Mouse (Mus musculus) spleen, adult 12 weeks (tissue): ENCODE data around the gene Ndufa13.
"Not testable (repeated sequence)": the region's sequence is repeated elsewhere in the genome, so short reads cannot be mapped to it uniquely, and the experiment has no call there.

Source experiments
- DNase-seq: peaks from one replicate; pipeline ENCODE4 v3.0.0; 2022; ENCODE audit warnings: low spot score

Ndufa13 gene

DNA sequence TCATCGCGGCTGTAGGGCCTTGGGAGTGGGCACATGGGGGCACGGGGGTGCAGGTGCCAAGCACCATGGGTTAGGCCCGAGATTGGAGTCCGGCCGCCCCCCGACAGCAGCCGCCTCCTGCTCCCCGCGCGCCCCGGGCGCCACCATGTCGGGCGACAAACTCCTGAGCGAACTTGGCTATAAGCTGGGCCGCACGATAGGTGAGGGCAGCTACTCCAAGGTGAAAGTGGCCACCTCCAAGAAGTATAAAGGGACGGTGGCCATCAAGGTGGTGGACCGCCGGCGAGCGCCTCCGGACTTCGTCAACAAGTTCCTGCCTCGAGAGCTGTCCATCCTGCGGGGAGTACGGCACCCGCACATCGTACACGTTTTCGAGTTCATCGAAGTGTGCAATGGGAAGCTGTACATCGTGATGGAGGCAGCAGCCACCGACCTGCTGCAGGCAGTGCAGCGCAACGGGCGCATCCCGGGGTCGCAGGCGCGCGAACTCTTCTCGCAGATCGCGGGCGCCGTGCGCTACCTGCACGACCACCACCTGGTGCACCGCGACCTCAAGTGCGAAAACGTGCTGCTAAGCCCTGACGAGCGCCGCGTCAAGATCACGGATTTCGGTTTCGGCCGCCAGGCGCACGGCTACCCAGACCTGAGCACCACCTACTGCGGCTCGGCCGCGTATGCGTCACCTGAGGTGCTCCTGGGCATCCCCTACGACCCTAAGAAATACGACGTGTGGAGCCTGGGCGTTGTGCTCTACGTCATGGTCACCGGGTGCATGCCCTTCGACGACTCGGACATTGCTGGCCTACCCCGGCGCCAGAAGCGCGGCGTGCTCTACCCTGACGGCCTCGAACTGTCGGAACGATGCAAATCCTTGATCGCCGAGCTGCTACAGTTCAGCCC lies at the start of gene Ndufa13, which contains the start of the genes Tssk6 and Yjefn3:
Ndufa13 (minus strand) TSS at position 396 of the 900 bp plus-strand sequence.
Tssk6 (plus strand) TSS at position 22 of the 900 bp plus-strand sequence.
Yjefn3 (minus strand) TSS at position 550 of the 900 bp plus-strand sequence.
- no peak for DNase-seq

DNA sequence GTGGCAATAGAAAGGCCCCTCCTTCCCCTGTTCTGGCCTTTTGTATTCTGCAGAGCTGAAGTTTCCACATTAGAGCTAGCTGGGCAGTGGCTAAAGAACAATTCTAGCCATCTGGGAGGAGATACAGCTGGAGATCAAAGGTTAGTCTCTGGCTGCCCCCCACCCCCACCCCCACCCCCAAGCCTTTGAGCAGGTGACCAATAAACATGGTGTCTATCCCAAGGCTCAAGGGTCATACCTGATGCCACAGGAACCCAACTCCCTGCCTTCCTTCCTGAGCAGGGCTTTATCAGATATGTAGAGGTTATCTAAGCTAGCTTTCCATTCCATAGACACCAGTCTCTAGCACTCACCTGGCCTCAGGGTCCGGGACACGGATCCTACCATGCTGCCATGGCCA lies 47.9 kb upstream of the Ndufa13 start:
- no peak for DNase-seq

DNA sequence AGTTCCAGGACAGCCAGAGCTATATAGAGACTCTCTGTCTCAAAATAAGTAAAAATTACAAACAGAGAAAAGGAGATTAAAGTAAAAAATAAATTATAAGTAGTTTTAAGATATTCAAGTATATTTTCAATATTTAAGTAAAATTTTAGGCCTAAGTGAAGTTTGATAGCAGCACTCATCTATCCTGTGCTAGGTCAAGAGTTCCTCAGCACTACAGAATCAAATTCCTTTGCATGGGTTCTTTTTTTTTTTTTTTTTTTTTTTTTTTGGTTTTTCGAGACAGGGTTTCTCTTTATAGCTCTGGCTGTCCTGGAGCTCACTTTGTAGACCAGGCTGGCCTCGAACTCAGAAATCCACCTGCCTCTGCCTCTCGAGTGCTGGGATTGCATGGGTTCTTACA lies 40.1 kb upstream of the Ndufa13 start:
- DNase-seq = not testable (repeated sequence)

- no peak for DNase-seq
These were observed 38.0 kb upstream of the Ndufa13 start for GRCm38 (mm10) chr8:69940386-69940785.

- DNase-seq = no peak
These were observed 37.3 kb upstream of the Ndufa13 start for GRCm38 (mm10) chr8:69939633-69940032.

- no peak for DNase-seq
These were observed 36.1 kb upstream of the Ndufa13 start for GRCm38 (mm10) chr8:69938245-69938982.

GRCm38 (mm10) chr8:69937466-69937865 lies 35.1 kb upstream of the Ndufa13 start:
- DNase-seq = no peak

GRCm38 (mm10) chr8:69936050-69936794 lies 33.9 kb upstream of the Ndufa13 start:
- DNase-seq = no peak

DNA sequence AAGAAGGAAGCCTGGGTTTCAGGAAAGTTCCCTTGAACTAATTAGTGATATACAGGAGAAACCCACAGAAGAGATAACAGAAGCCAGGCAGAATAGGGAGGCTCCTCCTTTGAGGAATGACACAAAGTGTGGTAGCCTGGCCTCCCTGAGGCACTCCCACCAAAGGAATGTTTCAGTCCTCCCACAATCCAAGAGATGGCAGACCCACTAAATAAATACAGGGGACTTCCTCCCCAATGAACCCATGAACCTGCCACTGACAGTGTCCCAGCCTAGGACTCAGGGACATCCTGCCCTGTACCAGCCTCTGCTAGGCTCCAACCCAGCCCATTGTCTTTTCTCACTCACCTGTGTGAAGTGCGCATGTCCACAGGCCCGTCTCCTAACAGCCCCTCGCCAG lies 33.1 kb upstream of the Ndufa13 start:
- DNase-seq = no peak

GRCm38 (mm10) chr8:69934582-69934981 lies 32.2 kb upstream of the Ndufa13 start:
- DNase-seq = no peak

- DNase-seq = no peak
These were observed 31.5 kb upstream of the Ndufa13 start for GRCm38 (mm10) chr8:69933811-69934210.

DNA sequence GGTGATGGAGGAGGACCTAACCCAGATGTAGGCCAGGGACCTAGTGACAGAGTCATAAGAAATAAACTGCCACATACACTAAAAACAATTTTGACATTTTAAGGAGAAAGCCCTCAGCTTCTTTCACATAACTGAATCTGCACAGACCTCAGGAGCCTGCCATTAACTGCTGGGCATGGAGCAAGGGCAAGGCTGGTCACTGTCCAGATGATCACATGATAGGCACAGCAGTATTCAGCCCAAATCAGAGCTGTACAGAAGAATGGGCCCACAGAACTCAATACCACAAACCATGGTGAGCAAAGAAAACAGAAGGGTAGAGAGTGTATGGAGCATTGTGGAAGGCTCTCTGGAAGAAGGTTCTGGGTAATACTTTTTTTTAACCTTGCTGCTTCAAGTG lies 24.5 kb upstream of the Ndufa13 start:
- no peak for DNase-seq

- DNase-seq = no peak
These were observed 21.6 kb upstream of the Ndufa13 start for GRCm38 (mm10) chr8:69923986-69924385.

DNA sequence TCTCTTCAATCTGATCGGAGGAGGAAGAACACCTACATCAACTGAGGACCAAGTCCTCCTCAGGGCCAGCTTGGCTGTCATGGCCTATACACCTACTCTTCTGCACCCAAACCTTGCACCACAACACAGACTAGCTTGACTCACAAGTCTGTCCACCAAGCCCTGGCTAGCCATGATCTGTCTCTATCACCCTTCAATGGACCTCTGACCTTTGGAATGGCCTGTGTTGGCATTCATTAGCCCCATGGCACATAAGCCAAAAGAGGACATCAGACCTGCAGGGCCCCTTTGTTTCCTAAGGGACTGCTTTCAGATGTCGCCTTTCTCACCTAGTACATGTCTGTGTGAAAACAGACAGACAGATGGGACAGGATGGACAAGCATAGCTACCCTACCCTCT lies 18.8 kb upstream of the Ndufa13 start:
- DNase-seq = no peak

- DNase-seq = peak; percentile 63
These were observed 17.7 kb upstream of the Ndufa13 start for GRCm38 (mm10) chr8:69919876-69920662.

DNA sequence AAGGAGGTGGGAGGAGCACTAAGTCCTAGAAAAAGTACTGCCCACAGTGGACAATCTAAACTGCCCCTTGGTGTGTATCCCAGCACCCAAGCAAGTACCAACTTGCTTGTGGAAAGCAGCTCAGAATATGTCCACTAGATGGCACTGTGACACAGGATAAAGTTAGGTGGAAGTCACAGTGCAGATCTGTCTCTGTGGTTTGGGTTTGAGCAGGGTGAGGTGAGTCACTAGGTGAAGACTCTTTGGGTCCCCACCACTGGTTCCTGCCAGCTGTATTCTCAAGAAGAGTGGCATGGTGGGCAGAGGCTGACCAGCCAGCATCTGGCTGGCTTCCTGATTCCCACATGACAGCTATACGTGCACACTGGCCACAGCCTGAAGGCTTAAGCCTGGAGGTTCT lies 16.7 kb upstream of the Ndufa13 start:
- peak; percentile 58 for DNase-seq

DNA sequence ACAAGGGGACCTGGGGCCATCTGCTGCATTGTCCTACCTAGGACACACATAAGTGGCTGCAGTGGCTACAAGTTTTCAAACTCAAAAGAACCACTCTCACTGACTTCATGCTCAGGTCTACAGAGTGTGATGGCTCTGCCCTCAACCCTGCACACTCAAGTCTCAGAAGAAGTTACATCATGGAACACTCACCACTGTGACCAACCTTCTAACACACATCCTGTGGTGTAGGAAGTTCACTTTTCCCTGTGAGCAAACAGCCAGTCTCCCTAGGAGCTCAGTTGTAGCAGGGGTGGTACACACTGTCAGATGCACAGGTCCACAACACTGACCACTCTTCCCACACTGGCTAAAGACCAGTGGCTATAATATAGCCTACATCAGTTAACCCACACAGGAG lies 16.1 kb upstream of the Ndufa13 start:
- no peak for DNase-seq

DNA sequence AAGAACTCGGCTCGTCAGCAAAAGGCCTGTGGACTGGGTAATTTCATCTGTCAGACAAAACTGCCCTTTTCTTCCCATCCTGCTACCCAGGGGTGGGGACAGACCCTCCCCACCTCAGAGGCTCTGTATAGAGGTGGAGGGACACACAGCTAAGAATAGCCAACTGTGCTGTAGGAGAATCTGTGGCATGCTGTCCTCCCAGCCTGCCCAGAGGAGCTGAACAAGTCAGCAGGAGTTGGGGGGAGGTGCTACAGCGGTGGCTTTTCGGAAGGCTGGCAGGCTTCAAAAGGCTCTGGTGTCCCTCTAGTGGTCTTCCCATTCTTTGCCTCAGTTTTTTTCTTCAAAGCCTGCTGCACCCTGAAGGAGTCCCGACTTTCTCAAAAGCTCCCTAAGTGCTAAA lies 13.4 kb upstream of the Ndufa13 start:
- DNase-seq = no peak

DNA sequence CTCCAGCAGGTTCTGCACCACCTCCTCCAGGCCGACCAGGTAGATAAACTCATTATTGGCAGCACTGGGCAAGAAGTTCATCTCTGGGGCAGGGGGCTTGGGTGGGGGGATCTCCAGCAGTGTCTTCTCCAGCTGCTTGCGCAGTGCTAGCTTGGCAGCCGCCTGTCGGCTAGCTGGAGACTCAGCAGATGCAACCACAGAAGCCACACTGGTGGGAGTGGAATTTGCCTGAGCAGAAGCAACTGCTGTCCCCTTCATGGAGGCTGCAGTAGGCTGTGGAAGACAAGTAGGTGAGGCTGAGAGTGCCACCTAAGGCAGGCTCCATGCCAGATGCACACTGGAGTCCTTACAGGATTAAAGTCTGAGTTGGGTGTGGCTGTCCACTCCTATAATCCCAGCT lies 12.2 kb upstream of the Ndufa13 start:
- no peak for DNase-seq

DNA sequence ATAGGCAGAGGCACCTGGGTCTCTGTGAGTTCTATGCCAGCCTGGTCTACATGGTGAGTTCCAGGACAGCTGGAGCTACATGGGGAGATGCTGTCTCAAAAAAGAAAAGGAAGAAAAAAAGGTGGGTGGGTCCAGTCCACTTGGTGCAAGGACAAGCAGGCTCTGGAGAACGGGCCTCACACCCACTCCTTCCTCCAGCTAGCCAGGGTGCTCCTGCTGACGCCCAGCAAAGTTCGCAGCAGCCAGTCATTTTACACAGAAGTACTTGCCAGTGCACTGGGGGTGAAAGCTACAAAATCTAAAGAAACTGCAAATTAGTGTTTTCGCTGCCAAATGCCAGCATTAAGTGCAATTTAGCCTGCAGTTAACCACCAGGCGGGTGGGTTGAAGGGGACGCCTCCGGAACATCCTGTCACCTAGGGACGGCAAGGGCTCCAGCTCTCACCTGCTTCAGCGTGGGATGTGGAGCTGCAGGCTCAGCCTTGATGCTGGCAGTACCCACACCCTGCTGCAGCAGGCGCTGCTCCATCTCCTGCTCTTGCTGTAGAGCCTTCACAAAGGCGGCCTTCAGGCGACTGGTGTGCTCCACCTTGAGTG lies 10.2 kb upstream of the Ndufa13 start:
- no peak for DNase-seq

GRCm38 (mm10) chr8:69911917-69912316 lies 9.6 kb upstream of the Ndufa13 start:
- no peak for DNase-seq
